Mouse (Mus musculus) MEL (cell line): ENCODE data around the gene Ttc30b. TPM values are rescaled to one million over a fixed set of nuclear protein-coding genes. Genes with fewer than 3 reads are reported as not detected.

Experiments
- DNase-seq: peaks from one replicate; pipeline ENCODE4 v3.0.0; 2011; ENCODE audit warnings: low read depth, low spot score
- H3K27ac ChIP-seq: 2 replicates; pipeline ENCODE4 v1.5.1; 2012; ENCODE audit warnings: low read depth, mild to moderate bottlenecking, control low read depth, low read length, moderate library complexity; ENCODE audit not compliant: control insufficient read depth
- H3K27me3 ChIP-seq, 2 experiments: fragments of 150-350 bp in 1 of 2; sonication (generic) in 1 of 2; 2 replicates each; pipeline ENCODE4 v1.6.1; 2012; ENCODE audit warnings: low read length in 2 of 2, mild to moderate bottlenecking in 2 of 2, improper control_type of control experiment in 1 of 2, moderate library complexity in 1 of 2; ENCODE audit not compliant: insufficient read depth in 2 of 2, control insufficient read depth in 1 of 2
- H3K36me3 ChIP-seq, 2 experiments: 2 replicates each; pipeline ENCODE4 v1.6.1; 2012 to 2014; ENCODE audit warnings: low read length in 2 of 2, improper control_type of control experiment in 1 of 2, inconsistent platforms in 1 of 2, mild to moderate bottlenecking in 1 of 2; ENCODE audit not compliant: insufficient read depth in 2 of 2, control insufficient read depth in 1 of 2
- H3K4me1 ChIP-seq, 2 experiments: fragments of 150-350 bp in 1 of 2; sonication (generic) in 1 of 2; 2 replicates each; pipeline ENCODE4 v1.6.1; 2012; ENCODE audit warnings: low read length in 2 of 2, improper control_type of control experiment in 1 of 2, mild to moderate bottlenecking in 1 of 2; ENCODE audit not compliant: insufficient read depth in 2 of 2, control insufficient read depth in 1 of 2
- H3K4me3 ChIP-seq, 2 experiments: fragments of 150-350 bp in 1 of 2; sonication (generic) in 1 of 2; 2 replicates each; pipeline ENCODE4 v1.5.1; 2012; ENCODE audit warnings: low read depth in 2 of 2, low read length in 2 of 2, mild to moderate bottlenecking in 2 of 2, moderate library complexity in 2 of 2, control low read depth in 1 of 2, improper control_type of control experiment in 1 of 2; ENCODE audit not compliant: control insufficient read depth in 1 of 2, insufficient read depth in 1 of 2
- H3K79me2 ChIP-seq: 2 replicates; pipeline ENCODE4 v1.6.1; 2012; ENCODE audit warnings: mild to moderate bottlenecking, low read length, moderate library complexity; ENCODE audit not compliant: control insufficient read depth, poor library complexity, insufficient read depth
- H3K9ac ChIP-seq: 2 replicates; pipeline ENCODE4 v1.6.1; 2012; ENCODE audit warnings: low read depth, mild to moderate bottlenecking, control low read depth, low read length, moderate library complexity; ENCODE audit not compliant: control insufficient read depth, poor library complexity, severe bottlenecking
- H3K9me3 ChIP-seq: fragments of 150-350 bp; sonication (generic); replicated peaks from 2 replicates; pipeline ENCODE4 v1.6.1; 2012; ENCODE audit warnings: mild to moderate bottlenecking, low read length, improper control_type of control experiment, moderate library complexity; ENCODE audit not compliant: insufficient read depth
- CHD2 ChIP-seq: IDR thresholded peaks from 2 replicates; pipeline ENCODE4 v1.6.1; 2011; ENCODE audit warnings: low read length, improper control_type of control experiment
- E2F4 ChIP-seq: IDR thresholded peaks from 2 replicates; pipeline ENCODE4 v1.6.1; 2011; ENCODE audit warnings: low read depth, low read length, improper control_type of control experiment, borderline replicate concordance
- ELF1 ChIP-seq: IDR thresholded peaks from 2 replicates; pipeline ENCODE4 v1.6.1; 2014; ENCODE audit warnings: low read depth, mild to moderate bottlenecking, inconsistent platforms, low read length, improper control_type of control experiment, moderate library complexity
- ETS1 ChIP-seq: IDR thresholded peaks from 2 replicates; pipeline ENCODE4 v1.6.1; 2012; ENCODE audit warnings: low read depth, mild to moderate bottlenecking, inconsistent platforms, low read length, improper control_type of control experiment, moderate library complexity
- GATA1 ChIP-seq: IDR thresholded peaks from 2 replicates; pipeline ENCODE4 v1.6.1; 2011; ENCODE audit warnings: low read depth, low read length, improper control_type of control experiment
- HCFC1 ChIP-seq: IDR thresholded peaks from 2 replicates; pipeline ENCODE4 v1.6.1; 2012; ENCODE audit warnings: low read depth, mild to moderate bottlenecking, inconsistent platforms, low read length, improper control_type of control experiment, moderate library complexity
- JUND ChIP-seq: IDR thresholded peaks from 2 replicates; pipeline ENCODE4 v1.6.1; 2011; ENCODE audit warnings: low read depth, mild to moderate bottlenecking, improper control_type of control experiment, low read length
- MEF2A ChIP-seq: IDR thresholded peaks from 2 replicates; pipeline ENCODE4 v1.6.1; 2014; ENCODE audit warnings: low read depth, mild to moderate bottlenecking, inconsistent platforms, low read length, improper control_type of control experiment; ENCODE audit not compliant: poor library complexity, insufficient replicate concordance, severe bottlenecking; ENCODE audit errors: extremely low read depth
- MXI1 ChIP-seq: IDR thresholded peaks from 2 replicates; pipeline ENCODE4 v1.6.1; 2011; ENCODE audit warnings: mild to moderate bottlenecking, low read depth, low read length, improper control_type of control experiment
- MYB ChIP-seq: IDR thresholded peaks from 2 replicates; pipeline ENCODE4 v1.6.1; 2011; ENCODE audit warnings: mild to moderate bottlenecking, low read depth, low read length, improper control_type of control experiment
- MYC ChIP-seq: IDR thresholded peaks from 2 replicates; pipeline ENCODE4 v1.6.1; 2011; ENCODE audit warnings: low read depth, mild to moderate bottlenecking, low read length, improper control_type of control experiment, moderate library complexity
- POLR2AphosphoS2 ChIP-seq: IDR thresholded peaks from 2 replicates; pipeline ENCODE4 v1.6.1; 2011; ENCODE audit warnings: low read length, improper control_type of control experiment
- SIN3A ChIP-seq: IDR thresholded peaks from 2 replicates; pipeline ENCODE4 v1.6.1; 2012; ENCODE audit warnings: low read length, improper control_type of control experiment, inconsistent platforms
- TBP ChIP-seq: IDR thresholded peaks from 2 replicates; pipeline ENCODE4 v1.8.0; 2011; ENCODE audit warnings: low read depth, low read length, improper control_type of control experiment
- TCF12 ChIP-seq: IDR thresholded peaks from 2 replicates; pipeline ENCODE4 v1.6.1; 2014; ENCODE audit warnings: low read depth, mild to moderate bottlenecking, inconsistent platforms, low read length, improper control_type of control experiment, moderate library complexity
- USF1 ChIP-seq: IDR thresholded peaks from 2 replicates; pipeline ENCODE4 v1.6.1; 2014; ENCODE audit warnings: low read depth, mild to moderate bottlenecking, inconsistent platforms, low read length, improper control_type of control experiment, moderate library complexity
- ZC3H11A ChIP-seq: IDR thresholded peaks from 2 replicates; pipeline ENCODE4 v1.6.1; 2012; ENCODE audit warnings: low read depth, mild to moderate bottlenecking, inconsistent platforms, low read length, improper control_type of control experiment
- ZMIZ1 ChIP-seq: IDR thresholded peaks from 2 replicates; pipeline ENCODE4 v1.6.1; 2012; ENCODE audit warnings: low read depth, mild to moderate bottlenecking, inconsistent platforms, low read length, improper control_type of control experiment, moderate library complexity
- polyA plus RNA-seq, 2 experiments: library from polyadenylated mRNA; stranded (reverse) in 1 of 2; unstranded in 1 of 2; fragments of >175 nt in 1 of 2; fragments of >200 nt in 1 of 2; gene quantifications; 2 replicates each; pipeline versions ENCODE4 v1.2.1 to v1.2.4; 2012; ENCODE audit warnings: low replicate concordance in 2 of 2, low read depth in 1 of 2; ENCODE audit not compliant: insufficient read length in 2 of 2, insufficient read depth in 1 of 2, missing spikeins in 1 of 2
- total RNA-seq: library from RNA; depleted of rRNA; stranded (reverse); fragments of 300-350 nt; gene quantifications from 2 replicates; pipeline ENCODE4 v1.2.3, GENCODE M21; 2012

Ttc30b gene
- total and polyA plus RNA-seq, 3 experiments, result not detected

- Histone ChIP-seq H3K4me3 (no peak overlapping the region), H3K79me2 (no peaks in the 10 kb centered on the region)
- TF ChIP-seq E2F4, result no peak
- TF ChIP-seq MYB, result no peak
- no peak for TF ChIP-seq ZMIZ1
- TF ChIP-seq POLR2AphosphoS2, result no peak
- TF ChIP-seq MEF2A, result no peak
- no peak for TF ChIP-seq GATA1
- no peak for TF ChIP-seq SIN3A
- TF ChIP-seq MXI1, result no peak
- no peak for TF ChIP-seq ZC3H11A
- TF ChIP-seq MYC, result no peak
- no peak for TF ChIP-seq JUND
- TF ChIP-seq, all 39 proteins: peak for 0
- Histone ChIP-seq H3K9ac (no peak overlapping the region), H3K27ac (no peak overlapping the region), H3K36me3 (peaks cover 0 to 17% of the 10 kb centered on the region in 2 experiments; a peak in 2 of 4 replicates), H3K27me3 (no peaks in the 10 kb centered on the region), H3K4me1 (no peaks in the 10 kb centered on the region), H3K9me3 (no peaks in the 10 kb centered on the region)
- DNase-seq, result no peak
Measured at GRCm38 (mm10) chr2:75915040-75915439, 23.3 kb downstream of the Ttc30b start.

- Histone ChIP-seq H3K4me1 (no peaks in the 10 kb centered on the region), H3K36me3 (peaks cover 0 to 28% of the 10 kb centered on the region in 2 experiments; a peak in 2 of 4 replicates), H3K4me3 (no peak overlapping the region), H3K27me3 (no peaks in the 10 kb centered on the region), H3K9ac (no peak overlapping the region), H3K9me3 (no peaks in the 10 kb centered on the region)
- DNase-seq, result no peak
- no peak for TF ChIP-seq MYC
- TF ChIP-seq ZMIZ1, result no peak
- no peak for TF ChIP-seq TCF12
- no peak for TF ChIP-seq ELF1
- TF ChIP-seq USF1, result no peak
- no peak for TF ChIP-seq TBP
- TF ChIP-seq, all 39 proteins: peak for 0
- H3K79me2 ChIP-seq, result no peaks in the 10 kb centered on the region
- H3K27ac ChIP-seq, result no peak overlapping the region
Measured at GRCm38 (mm10) chr2:75907142-75907541, 31.2 kb downstream of the Ttc30b start.

GRCm38 (mm10) chr2:75901869-75902268 lies 36.5 kb downstream of the Ttc30b start:
- Histone ChIP-seq H3K27ac (no peak overlapping the region), H3K9me3 (no peaks in the 10 kb centered on the region), H3K9ac (no peak overlapping the region), H3K27me3 (no peaks in the 10 kb centered on the region), H3K79me2 (no peaks in the 10 kb centered on the region), H3K36me3 (peaks cover 0 to 22% of the 10 kb centered on the region in 2 experiments; a peak in 2 of 4 replicates), H3K4me3 (no peak overlapping the region), H3K4me1 (no peaks in the 10 kb centered on the region)
- DNase-seq, result peak; percentile 10
- TF ChIP-seq HCFC1 (no peak), CHD2 (no peak), ETS1 (no peak), ZC3H11A (no peak), ELF1 (no peak)
